Mouse (Mus musculus) large intestine, adult 2 months (tissue): ENCODE measurements around the gene Igfbp7. TPM values are rescaled to one million over a fixed set of nuclear protein-coding genes. Genes with fewer than 3 reads are reported as not detected.

ENCODE experiments used
- DNase-seq: peaks from one replicate; pipeline ENCODE4 v3.0.0-alpha.2; 2012; ENCODE audit warnings: low read depth, low spot score
- WGBS: fragments of 180-500 bp; shearing (Covaris S2); methylation state at CpG from one replicate; pipeline ENCODE4 v1.1.7; 2018; 5-methylcytosine and 5-hydroxymethylcytosine counted together
- polyA plus RNA-seq: library from polyadenylated mRNA; depleted of rRNA; stranded (reverse); fragments of >200 nt; gene quantifications from 2 replicates; pipeline ENCODE4 v1.2.3, GENCODE M21; 2012

Igfbp7 gene
- polyA plus RNA-seq, 1 experiment, result 254 TPM

DNA sequence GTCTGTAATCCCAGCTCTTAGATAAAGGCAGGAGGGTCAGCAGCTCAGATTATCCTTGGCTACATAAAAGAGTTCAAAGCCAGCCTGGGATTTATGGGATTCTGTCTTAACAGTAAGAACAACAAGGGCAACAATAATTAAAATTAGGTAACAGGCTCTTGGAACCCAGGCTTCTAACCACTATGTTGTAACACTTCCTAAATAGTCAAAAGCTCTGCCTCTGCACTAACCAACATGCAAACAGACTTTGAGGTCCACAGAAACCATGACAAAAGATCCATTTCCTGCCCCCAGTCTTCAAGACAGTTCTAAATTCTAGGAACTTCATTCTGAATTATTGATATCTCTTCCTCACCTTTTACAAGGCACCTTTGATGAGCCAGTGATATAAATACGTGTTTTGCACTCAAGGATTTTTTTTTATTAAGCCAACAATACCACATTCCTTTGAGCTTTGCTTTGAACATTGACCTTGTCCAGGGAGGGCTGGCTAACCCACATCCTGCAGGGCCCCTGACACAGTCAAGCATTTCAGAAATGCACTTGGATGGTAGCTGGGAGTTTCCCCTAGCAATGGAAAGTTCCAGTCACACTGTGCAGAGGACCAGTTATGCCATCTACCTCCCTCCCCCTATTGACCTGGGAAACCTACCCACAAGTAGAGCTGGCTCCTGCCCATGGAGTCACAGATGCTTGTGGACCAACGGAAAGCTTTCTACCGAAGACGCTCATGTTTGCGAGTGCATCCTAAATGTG, 23.9 kb downstream of the Igfbp7 start:
- WGBS, result 56% methylated on average over 5 of the region's 5 CpGs
- no peak for DNase-seq

DNA sequence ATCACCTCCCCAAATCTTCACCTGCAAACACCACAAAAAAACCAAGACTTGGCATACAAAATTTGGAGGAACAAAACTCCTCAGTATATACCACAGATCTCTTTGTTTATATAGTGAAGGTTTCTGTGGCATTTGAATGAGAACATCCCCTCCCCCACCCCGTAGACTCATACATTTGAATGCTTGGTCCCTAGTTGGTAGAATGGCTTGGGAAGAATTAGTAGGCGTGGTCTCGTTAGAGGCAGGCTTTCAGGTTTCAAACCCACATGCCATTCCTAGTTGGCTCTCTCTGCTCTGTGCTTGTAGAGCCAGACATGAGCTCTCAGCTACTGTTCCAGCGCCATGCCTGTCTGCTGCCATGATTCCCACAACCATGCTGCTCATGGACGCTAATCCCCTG, 26.2 kb downstream of the Igfbp7 start:
- DNase-seq, result no peak
- WGBS, result 88% methylated on average over 5 of the region's 5 CpGs

DNA sequence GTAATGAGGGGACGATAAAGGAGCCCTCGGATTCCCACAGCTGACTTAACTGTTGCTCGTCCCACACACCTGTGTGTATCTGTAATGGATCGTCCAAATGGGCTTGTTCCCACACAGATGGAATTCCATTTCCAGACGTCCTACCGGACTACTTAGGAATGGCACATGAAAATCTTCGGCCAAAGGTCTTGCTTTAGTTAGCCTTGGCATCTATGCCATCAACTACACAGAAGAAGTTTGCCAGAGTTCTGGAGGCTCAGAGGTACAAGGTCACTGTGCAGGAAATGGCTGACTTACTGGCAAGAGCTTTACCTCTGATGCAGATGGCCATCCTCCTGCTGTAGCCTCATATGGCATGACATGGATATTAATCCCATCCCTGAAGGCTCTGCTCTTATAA, 26.6 kb downstream of the Igfbp7 start:
- WGBS, result 85% methylated on average over 7 of the region's 7 CpGs
- DNase-seq, result no peak

DNA sequence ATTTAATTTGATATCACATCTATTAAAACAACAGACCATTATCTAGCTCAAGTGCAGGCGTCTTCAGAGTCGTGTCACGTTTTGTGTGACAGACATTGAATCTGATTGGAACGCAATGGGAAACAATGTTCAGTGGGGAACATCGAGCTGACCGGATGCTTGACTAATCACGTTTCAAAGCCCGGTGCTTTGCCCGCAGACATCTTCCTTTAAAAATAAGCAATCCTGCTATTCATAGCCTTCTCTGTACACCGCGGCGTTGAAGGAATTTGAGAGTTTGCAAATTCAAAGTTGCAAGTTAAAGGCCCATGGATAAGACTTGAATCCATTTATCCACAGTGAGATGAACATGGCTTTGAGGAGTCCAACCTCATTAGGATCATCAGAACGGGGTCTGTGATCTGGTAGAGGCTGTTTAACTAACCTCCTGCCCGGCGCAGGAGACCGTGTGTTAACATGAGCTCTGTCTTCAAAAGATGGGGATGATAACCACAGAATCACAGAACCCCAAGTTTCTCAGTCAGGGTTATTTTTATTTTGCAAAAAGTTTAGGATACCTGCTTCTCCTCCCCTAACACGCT, 27.4 kb downstream of the Igfbp7 start:
- DNase-seq, result no peak
- WGBS, result 83% methylated on average over 17 of the region's 17 CpGs

DNA sequence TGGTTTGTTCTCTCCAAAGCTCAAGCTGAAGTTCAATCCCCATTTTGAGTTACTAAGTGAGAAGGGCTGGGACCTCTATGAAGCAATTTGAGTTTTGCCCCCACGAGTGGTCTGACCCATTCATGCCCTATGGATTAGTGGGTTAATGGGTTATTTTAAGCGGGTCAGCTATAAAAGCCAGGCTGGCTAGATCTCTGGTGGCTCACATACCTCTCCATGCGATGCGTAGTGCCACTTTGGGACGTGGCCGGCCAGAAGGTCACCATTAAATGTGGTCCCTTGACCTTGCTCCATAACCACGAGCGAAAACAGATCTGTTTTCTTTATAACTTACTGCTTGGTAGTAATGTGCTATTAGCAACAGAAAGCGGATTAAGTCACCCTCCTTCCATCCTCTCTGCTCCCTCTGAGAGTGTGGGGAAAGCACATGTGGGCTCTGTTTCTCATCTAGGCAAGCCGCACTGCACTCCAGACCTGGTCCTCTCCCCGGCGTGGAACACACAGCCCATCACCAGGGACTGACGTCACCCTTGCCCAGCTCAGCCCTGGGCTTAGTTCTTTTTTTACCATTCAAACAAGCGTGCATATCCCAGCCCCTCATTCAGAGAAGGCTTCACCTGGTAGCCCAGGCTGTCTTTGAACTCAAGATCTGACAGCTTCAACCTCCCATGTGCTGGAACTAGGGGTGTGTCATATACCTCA, 28.3 kb downstream of the Igfbp7 start:
- no peak for DNase-seq
- 71% methylated on average over 14 of the region's 14 CpGs for WGBS

DNA sequence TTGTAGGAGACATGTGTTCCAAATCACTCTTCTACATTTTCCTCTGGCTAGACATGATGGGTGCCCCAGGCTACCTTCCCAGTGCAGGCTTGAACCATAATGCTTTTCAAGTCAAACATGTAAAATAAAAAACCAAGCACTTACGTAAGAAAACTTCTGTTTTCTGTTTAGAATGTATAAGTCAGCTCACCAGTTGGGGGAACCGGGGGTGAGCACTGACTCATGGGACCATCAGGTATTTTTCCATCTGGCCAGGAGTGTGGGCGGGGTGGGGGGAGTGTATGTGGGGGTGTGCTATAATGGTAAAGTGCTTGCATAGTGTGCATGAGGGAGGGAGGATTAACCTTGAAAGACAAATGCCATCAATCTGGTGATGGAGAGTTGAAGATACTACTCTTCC, 29.8 kb downstream of the Igfbp7 start:
- 85% methylated on average over 3 of the region's 3 CpGs for WGBS
- DNase-seq, result no peak

DNA sequence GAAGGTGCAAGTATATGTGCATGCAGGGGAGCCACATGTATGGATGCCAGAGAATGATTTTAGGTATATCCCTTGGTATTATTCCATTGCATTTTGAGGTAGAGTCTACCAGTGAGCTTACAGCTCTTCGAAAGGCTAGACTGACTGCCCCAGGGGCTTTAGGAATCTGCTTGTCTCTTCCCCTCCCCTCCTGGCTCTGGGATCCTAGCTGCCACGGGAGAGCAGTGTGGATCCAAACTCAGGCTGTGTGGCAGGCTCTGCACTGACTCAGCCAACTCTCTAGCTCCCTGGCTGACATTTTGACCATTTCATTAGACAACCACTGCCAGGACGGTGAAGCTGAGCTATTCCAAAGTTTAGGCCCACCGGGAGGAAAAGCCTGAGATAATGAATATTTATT, 32.3 kb downstream of the Igfbp7 start:
- DNase-seq, result no peak

DNA sequence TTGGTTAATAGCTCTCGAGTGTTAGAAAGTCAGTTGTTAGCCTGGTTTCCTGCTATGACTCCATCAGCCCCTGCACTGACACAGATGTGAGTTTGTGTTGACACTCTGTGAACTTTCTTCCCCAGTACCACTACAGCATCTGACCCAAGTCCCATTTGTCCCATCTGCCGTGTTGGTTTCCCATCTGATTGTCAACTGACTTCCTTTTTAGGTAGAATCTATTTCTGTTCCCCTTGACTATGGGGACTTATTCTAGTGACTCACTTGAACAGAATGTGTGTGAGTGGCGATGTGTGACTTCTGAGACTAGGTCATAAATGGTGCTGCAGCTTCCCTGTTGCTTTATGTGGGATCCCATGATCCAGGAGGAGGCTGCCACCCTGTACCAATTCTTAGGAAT, 32.9 kb downstream of the Igfbp7 start:
- no peak for DNase-seq
- 56% methylated on average over 3 of the region's 3 CpGs for WGBS

More for the DNA sequence above, 32.3 kb downstream of the Igfbp7 start:
- 68% methylated on average over 4 of the region's 4 CpGs for WGBS

DNA sequence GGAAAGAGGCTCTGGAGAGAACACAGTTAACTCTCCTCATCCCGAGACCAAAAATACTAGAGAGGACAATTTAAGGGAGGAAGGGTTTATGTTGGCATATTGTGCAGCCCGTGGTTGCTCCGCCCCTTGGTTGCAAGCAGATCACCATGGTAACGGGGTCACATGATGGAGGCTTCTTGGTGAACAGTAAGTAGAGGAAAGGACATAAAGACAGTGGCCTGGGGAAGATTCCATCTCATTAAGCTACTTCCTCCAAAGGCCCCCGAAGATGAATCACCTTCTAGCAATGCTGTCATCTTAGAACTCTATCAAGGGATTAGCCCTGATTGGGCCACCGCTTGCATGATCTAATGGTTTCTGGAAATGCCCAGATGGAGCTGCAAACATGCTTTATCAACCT, 35.1 kb downstream of the Igfbp7 start:
- DNase-seq, result no peak
- 55% methylated on average over 6 of the region's 6 CpGs for WGBS

DNA sequence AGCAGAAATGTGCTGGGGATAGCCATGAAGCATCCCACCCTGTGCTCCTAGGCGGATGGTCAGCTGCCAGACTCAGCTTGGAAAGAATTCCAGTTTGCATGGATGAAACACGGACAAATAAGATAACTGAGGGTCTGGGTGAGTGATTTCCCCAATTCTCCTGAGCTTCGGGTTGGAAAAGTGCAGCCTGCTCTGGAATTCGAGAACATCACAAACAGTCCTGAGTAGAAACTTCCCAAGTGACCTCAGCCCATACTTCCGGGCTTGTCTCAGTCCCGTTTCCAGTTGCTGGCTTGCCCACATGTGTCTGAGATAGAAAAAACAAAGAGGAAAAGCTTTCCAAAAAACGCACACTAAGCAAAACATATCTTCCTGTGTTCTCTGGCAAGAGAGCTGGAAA, 35.6 kb downstream of the Igfbp7 start:
- no peak for DNase-seq
- WGBS, result 63% methylated on average over 7 of the region's 7 CpGs

DNA sequence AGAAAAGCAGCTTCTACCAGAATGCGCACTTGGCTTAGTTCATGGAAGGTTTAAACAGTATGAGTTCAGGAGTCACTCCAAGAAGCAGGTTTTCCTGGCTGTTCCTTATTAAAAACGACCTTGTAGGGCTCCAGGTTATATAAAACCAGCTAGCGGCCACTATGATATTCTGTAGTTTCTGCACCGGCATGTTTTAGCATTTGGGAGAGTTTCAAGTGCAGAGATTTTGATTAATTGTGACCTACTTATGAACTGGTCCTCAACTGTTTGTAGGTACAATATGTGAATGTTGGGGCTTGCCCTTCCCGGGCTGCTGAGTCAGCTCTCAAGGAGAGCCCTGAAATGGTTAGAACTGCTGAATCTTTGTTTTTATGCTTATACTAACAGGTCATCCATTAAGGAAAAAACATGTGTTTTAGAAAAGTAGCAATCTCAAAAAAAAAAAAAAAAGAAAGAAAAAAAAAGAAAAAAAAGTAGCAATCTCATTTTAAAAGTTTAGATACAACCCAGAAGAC, 37.4 kb downstream of the Igfbp7 start:
- WGBS, result 71% methylated on average over 5 of the region's 5 CpGs
- no peak for DNase-seq

DNA sequence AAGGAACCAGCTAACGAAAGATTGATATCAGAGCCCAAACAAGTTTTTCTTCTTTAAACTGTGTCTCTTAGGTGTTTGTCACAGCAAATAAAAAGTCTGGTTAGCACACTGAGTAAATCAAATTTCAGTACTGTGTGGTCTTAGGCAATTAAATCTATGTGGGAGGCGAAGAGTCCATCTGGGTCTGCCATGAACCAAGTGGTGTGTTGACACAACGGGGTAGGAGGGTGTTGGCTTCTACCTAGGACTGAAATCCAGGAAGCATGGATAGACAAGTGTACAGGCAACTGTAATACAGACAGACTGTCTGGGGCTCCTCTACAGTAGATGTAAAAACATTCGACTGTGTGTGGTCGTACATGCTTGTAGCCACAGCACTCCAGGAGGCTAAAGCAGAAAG, 38.4 kb downstream of the Igfbp7 start:
- DNase-seq, result no peak
- 22% methylated on average over 5 of the region's 5 CpGs for WGBS

DNA sequence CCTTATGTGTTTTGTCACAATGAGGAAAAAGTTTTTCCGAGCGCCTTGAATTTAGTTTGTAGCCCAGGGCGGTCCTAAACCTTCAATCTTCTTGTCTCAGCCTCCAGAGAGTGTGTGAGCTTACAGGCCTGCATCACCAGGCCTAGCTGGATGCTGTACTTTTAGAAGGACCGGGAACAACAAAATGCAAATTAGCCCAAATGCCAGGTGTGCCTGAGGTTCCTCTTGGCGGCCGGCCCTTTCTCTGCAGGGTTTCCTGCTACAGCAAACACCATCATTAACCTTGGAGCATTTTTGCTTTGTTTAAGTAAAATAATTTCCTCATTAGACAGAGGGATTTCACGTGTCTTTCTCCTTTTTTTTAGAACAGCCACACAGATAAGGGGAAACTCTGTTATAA, 39.6 kb downstream of the Igfbp7 start:
- no peak for DNase-seq
- 38% methylated on average over 7 of the region's 7 CpGs for WGBS

DNA sequence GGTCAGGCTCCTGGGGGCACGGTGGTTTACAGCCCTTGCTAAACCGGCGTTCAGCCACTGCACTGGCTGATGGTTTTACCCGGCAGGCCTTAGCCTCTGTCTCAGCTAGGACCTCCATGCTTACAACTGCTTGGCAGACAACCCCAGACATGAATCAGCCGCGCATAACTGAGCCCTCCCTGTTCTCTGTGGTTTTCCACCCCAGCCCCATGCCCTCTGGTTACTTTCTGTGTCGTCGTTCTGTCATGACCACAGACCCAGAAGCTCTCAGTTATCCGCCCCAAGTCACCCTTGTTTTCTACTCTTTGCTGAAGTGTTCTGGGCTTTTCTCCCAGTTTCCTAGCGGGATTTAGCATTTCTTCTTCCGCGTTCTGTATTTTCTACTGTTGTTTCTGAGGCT, 40.2 kb downstream of the Igfbp7 start:
- WGBS, result 59% methylated on average over 12 of the region's 12 CpGs

DNA sequence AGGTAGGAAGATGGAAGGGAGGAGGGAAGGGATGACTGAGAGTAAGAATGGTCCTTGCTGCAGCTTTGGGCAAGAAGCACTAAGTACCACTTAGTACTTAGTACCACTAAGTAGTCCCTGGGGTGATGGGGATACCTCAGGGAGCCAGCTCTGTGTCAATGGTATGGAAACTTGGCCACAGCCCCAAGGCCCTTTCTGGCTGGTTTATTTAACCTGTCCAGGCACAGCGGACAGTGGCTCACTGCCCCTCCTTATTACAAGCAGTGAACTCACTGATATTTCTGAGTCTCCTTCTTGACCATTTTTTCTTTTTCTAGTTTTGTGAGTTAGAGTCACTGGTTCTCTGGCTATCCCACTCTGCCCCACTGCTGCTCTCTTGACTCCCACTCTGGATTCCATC, 40.7 kb downstream of the Igfbp7 start:
- WGBS, result 77% methylated on average over 1 of the region's 1 CpGs
- DNase-seq, result no peak

More for the DNA sequence above, 40.2 kb downstream of the Igfbp7 start:
- no peak for DNase-seq

DNA sequence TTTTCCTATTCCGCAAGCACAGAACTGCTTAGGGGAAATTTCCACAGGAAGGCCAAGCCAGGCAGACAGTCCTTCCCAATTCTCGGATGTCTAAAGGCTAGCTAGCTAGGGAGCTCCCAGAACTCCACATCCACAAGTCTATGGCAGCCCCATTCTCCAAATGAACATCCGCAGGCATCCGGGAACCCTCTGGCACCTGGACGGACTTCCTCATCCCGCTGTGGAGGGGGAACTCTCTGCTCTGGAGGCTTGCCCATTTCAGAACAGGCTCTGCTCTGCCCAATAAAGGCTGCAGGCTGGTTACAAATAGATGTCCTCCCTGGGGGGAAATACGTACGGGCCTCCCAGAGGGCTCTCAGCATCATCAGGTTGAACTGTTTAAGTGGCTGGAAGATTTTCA, 41.5 kb downstream of the Igfbp7 start:
- 79% methylated on average over 8 of the region's 8 CpGs for WGBS
- no peak for DNase-seq

DNA sequence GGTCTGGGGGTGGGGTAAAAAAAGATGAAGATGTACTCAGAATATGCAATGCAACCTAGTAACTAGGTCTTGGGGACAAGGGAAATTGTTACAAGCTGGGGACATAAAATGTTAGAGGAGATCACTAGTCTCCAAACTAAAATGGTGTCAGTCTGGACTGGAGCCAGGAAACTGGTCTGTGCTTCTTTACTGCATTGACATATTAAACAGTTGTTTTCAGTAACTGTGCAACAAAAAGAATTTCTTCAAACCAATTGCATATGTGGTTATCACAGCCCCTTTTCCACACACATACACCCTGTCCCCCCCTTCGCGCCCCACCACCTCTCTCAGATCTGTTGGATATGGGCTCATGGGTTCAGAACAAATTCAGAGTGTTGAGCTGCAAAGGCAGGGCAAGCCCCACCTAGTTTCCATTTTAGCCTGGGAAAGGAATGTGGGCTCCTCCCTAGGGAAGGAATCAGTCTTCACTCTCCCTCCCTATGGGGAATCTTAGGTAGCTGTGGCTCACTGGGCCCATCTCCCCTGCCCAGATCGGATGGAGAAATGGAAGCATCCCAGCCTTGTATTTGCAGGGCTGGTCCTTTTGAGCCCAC, 43.3 kb downstream of the Igfbp7 start:
- 89% methylated on average over 3 of the region's 3 CpGs for WGBS
- DNase-seq, result no peak

DNA sequence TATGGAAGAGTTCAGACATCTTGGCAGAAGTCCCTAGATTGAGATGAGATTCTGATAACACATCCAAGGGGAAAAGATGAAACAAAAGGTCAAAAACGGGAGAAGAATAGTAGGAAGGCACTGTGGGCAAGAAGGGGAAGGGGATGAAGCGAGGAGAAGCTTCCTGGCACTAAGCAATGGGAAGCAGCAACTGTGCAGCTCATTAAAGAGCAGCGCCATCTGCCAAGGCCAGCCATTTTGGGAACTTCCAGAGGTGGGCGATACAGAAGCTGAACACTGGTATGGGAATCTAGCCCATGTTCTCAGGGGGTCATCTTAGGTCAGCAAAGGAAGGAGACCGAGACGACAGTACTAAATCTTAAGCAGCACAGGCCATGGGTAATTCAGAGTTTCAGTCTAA, 44.2 kb downstream of the Igfbp7 start:
- 83% methylated on average over 6 of the region's 6 CpGs for WGBS
- DNase-seq, result no peak

DNA sequence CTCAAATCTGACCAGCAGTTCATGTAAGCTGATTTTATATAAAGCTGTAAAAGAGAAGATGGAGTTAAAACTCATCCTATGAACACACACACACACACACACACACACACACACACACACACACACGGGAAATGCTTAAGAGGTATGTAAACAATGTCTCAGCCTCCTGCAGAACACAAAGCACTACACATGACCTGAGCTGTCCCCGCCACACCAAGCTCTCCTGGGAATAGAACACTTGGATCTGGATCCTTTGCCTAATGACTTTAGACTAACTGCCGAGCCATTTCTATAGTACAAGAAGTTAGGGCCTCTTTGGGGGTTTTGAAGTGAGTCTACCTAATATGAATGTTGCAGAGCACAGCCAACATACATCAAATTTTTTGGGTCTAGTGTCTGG, 45.7 kb downstream of the Igfbp7 start:
- 40% methylated on average over 3 of the region's 3 CpGs for WGBS
- no peak for DNase-seq

DNA sequence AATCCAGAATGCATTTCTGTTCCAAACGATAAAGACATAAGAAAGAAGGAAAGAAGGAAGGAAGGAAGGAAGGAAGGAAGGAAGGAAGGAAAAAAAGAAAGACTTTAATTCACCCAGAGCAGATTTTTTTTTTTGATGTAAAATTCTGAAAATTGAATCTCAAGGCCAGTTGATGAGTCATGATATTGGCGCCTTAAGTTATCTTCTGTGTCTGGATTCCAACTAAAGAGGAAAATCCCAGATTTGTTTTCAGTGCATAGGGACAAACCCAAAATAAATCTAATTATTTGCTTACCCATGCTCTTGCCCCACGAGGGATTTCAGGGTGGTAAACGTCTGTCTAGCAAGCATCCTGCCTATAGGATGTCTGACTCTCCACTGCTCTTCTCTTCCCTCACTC, 46.8 kb downstream of the Igfbp7 start:
- WGBS, result 53% methylated on average over 4 of the region's 4 CpGs
- no peak for DNase-seq
